Comparison of ENCODE assay signal across 8 mouse cellular contexts in the genomic region with DNA sequence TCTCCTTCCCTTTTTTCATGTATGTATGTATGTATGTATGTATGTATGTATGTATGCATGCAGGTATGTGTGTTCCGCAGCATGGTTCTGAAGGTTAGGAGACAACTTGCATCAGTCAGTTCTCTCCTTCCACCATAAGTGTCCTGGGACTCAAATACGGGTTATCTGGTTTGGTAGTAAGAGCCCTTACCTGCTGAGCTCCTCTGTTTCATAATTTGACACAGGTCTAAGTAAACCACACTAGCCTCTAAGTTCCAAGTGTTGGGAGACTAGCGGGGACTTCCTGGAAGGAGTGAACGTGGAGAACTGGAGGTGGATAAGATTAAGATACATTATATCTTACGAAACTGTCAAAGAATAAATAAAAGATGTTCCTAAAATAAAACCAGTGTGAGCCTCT. TPM values are rescaled to one million over a fixed set of nuclear protein-coding genes. Genes with fewer than 3 reads are reported as not detected.
DNase-seq lines count a peak whose midpoint lies in the region; ATAC-seq and TF ChIP-seq lines count a peak whose summit lies in the region.

No protein-coding gene starts in this region.

- peak overlapping the region; percentile 85 for H3K4me3 ChIP-seq in erythroblast, embryonic 14.5 days (replicated peaks)
- H3K4me3 ChIP-seq in C2C12 (ENCODE audit: insufficient read depth, poor library complexity, severe bottlenecking) = peak overlapping the region; percentile 79
- H3K4me3 ChIP-seq in forebrain, embryonic 13.5 days = peak overlapping the region; percentile 54
- peak overlapping the region; percentile 30 to 39; a peak in 3 of 4 replicates for H3K4me3 ChIP-seq in liver, embryonic 14.5 days (ENCODE audit: insufficient read depth in 1 of 2, low read depth in 2 of 2, low read length in 2 of 2)

- no peaks in the 10 kb centered on the region for H3K9me3 ChIP-seq in erythroblast, embryonic 14.5 days (ENCODE audit: control insufficient read depth, low read length)
- no peaks in the 10 kb centered on the region for H3K9me3 ChIP-seq in forebrain, embryonic 13.5 days (replicated peaks)
- H3K9me3 ChIP-seq in liver, embryonic 14.5 days (ENCODE audit: control insufficient read depth, low read length) = no peaks in the 10 kb centered on the region

- H3K4me1 ChIP-seq in erythroblast, embryonic 14.5 days (ENCODE audit: control insufficient read depth) = peaks cover 27% of the 10 kb centered on the region
- peaks cover 10% of the 10 kb centered on the region for H3K4me1 ChIP-seq in forebrain, embryonic 13.5 days
- peaks cover 12 to 14% of the 10 kb centered on the region in 2 experiments for H3K4me1 ChIP-seq in liver, embryonic 14.5 days (replicated peaks; ENCODE audit: control insufficient read depth in 2 of 2, insufficient read depth in 2 of 2, low read length in 1 of 2)

- TF ChIP-seq CTCF in C2C12 (IDR thresholded peaks at IDR 0.05; ENCODE audit: control insufficient read depth, insufficient read depth, insufficient read length) = no peak
- TF ChIP-seq CTCF in liver, embryonic 14.5 days (IDR thresholded peaks at IDR 0.05; ENCODE audit: low read depth) = no peak

- H3K36me3 ChIP-seq in erythroblast, embryonic 14.5 days (ENCODE audit: control insufficient read depth) = peaks cover 10% of the 10 kb centered on the region
- H3K36me3 ChIP-seq in C2C12 (ENCODE audit: control insufficient read depth, insufficient read depth) = no peaks in the 10 kb centered on the region
- no peaks in the 10 kb centered on the region for H3K36me3 ChIP-seq in forebrain, embryonic 13.5 days (ENCODE audit: poor library complexity, severe bottlenecking)
- H3K36me3 ChIP-seq in liver, embryonic 14.5 days (replicated peaks; ENCODE audit: control insufficient read depth, insufficient read depth, low read depth) = no peaks in the 10 kb centered on the region

- peak overlapping the region; percentile 74 for H3K4me2 ChIP-seq in forebrain, embryonic 13.5 days
- H3K4me2 ChIP-seq in liver, embryonic 14.5 days (ENCODE audit: low read depth) = peak overlapping the region; percentile 66

- TF ChIP-seq EP300 in liver, embryonic 14.5 days (IDR thresholded peaks at IDR 0.05; ENCODE audit: low read depth) = no peak

- no peak overlapping the region for H3ac ChIP-seq in C2C12 (ENCODE audit: control insufficient read depth, insufficient read length, low read depth)

- H3K27ac ChIP-seq in forebrain, embryonic 13.5 days = no peak overlapping the region
- no peak overlapping the region; the same call in 1 of the 2 replicates for H3K27ac ChIP-seq in liver, embryonic 14.5 days

- ATAC-seq in erythroblast, adult 5-6 weeks (replicated peaks; ENCODE audit: low FRiP score, poor library complexity, severe bottlenecking) = no peak
- ATAC-seq in forebrain, embryonic 13.5 days = no peak
- ATAC-seq in liver, embryonic 14.5 days (ENCODE audit: insufficient read depth) = 0 out of 2 replicates have a peak, but pooled peaks have one; percentile 1

- peaks cover 35% of the 10 kb centered on the region for H3K79me3 ChIP-seq in C2C12 (ENCODE audit: low read depth)

- H3K9ac ChIP-seq in forebrain, embryonic 13.5 days = no peak overlapping the region
- H3K9ac ChIP-seq in liver, embryonic 14.5 days (replicated peaks) = peak overlapping the region; percentile 23; the same call in 1 of the 2 replicates

- H3K27me3 ChIP-seq in erythroblast, embryonic 14.5 days (ENCODE audit: control insufficient read depth) = no peaks in the 10 kb centered on the region
- no peaks in the 10 kb centered on the region for H3K27me3 ChIP-seq in C2C12 (ENCODE audit: control insufficient read depth, insufficient read depth, insufficient read length)
- H3K27me3 ChIP-seq in forebrain, embryonic 13.5 days = no peaks in the 10 kb centered on the region
- H3K27me3 ChIP-seq in liver, embryonic 14.5 days (ENCODE audit: control insufficient read depth, insufficient read depth, low read length) = no peaks in the 10 kb centered on the region

- 54% methylated on average over 5 of the region's 5 CpGs for WGBS in forebrain, embryonic 13.5 days
- 38% methylated on average over 5 of the region's 5 CpGs for WGBS in liver, embryonic 14.5 days (ENCODE audit: insufficient replicate concordance)

- peak in 1 of 3 experiments; percentile 11 for DNase-seq in liver, embryonic 14.5 days (ENCODE audit: low read depth in 3 of 3, low spot score in 3 of 3)
- DNase-seq in thymus, postnatal 4 days = no peak
- DNase-seq in ovary, postnatal 10 days (ENCODE audit: low spot score) = no peak
- no peak for DNase-seq in cerebellum, adult 8-10 months

- peaks cover 44% of the 10 kb centered on the region for H3K79me2 ChIP-seq in C2C12 (ENCODE audit: control insufficient read depth, insufficient read depth)

TF ChIP-seq in C2C12, 6 proteins besides CTCF, POLR2A, EP300 and RAD21:
- no peak for TF ChIP-seq USF1 (IDR thresholded peaks at IDR 0.05; ENCODE audit: low read depth)
- no peak for TF ChIP-seq CEBPB (IDR thresholded peaks at IDR 0.05; ENCODE audit: low read depth)
- TF ChIP-seq MAX (IDR thresholded peaks at IDR 0.05) = no peak
- TF ChIP-seq FOSL1 (IDR thresholded peaks at IDR 0.05; ENCODE audit: insufficient read depth, low read length, poor library complexity, severe bottlenecking) = no peak
- no peak for TF ChIP-seq MYOG (IDR thresholded peaks at IDR 0.05; ENCODE audit: control insufficient read depth, extremely low read depth, insufficient read length)
- no peak for TF ChIP-seq MYOD1 (IDR thresholded peaks at IDR 0.05; ENCODE audit: control insufficient read depth, insufficient read length, low read depth)

RNA-seq across cellular contexts. Expression of a gene that starts 0.5 kb away (rescaled TPM):
- polyA plus RNA-seq in erythroblast, embryonic 14.5 days (2012) = 7.2 and 7.5 TPM in 2 replicates
- 51.8 and 62.8 TPM in 2 replicates for total RNA-seq in erythroblast, adult 5-6 weeks (2015; ENCODE audit: low replicate concordance)
- total RNA-seq in erythroblast, adult 5-6 weeks (2017; ENCODE audit: low replicate concordance) = 59.9 and 77.1 TPM in 2 replicates
- polyA plus RNA-seq in C2C12 (2012; fragmentation: generic; extraction: Trizol) = 90.2 TPM
- 69.0 and 72.6 TPM in 2 replicates for polyA plus RNA-seq in forebrain, embryonic 13.5 days (2015; fragmentation: Nextera tagmentation; extraction: Ambion mirVana)
- polyA plus RNA-seq in liver, embryonic 14.5 days (2012; rRNA removed) = 17.2 and 27.1 TPM in 2 replicates
- polyA plus RNA-seq in liver, embryonic 14.5 days (2014; fragmentation: Nextera tagmentation; extraction: Ambion mirVana) = 28.2 and 34.3 TPM in 2 replicates

Comparison
In these comparisons a context has a peak if more than half of its experiments do, and no peak if none do; other contexts are left out.
1. H3K4me3 ChIP-seq: peak in every context shown above with its lines; median percentile 85 in erythroblast, embryonic 14.5 days; 79 in C2C12; 54 in forebrain, embryonic 13.5 days; 34 in liver, embryonic 14.5 days.